Mouse (Mus musculus) adrenal gland, postnatal 14 days (tissue): ENCODE results near the gene Rwdd1. TPM values are rescaled to one million over a fixed set of nuclear protein-coding genes. Genes with fewer than 3 reads are reported as not detected.
"Not testable (repeated sequence)": the region's sequence is repeated elsewhere in the genome, so short reads cannot be mapped to it uniquely, and the experiment has no call there.

Experiments used
- DNase-seq: peaks from one replicate; pipeline ENCODE4 v3.0.0; 2021; ENCODE audit warnings: mixed read lengths
- long read RNA-seq, 2 experiments: library from polyadenylated mRNA; stranded (forward); transcript quantifications; one replicate each; pipeline ENCODE4 v2.0.0; 2021
- total RNA-seq: library from RNA; stranded (reverse); gene quantifications from 2 replicates; pipeline ENCODE4 v1.2.3, GENCODE M21; 2021

Rwdd1 gene
- 81.8 and 98.0 TPM in 2 replicates for total RNA-seq
- long read RNA-seq, experiment 1, transcript Rwdd1-201 (7 exons, 1,090 nt), result major isoform, 87 of 92 reads
- long read RNA-seq, experiment 1, partial matches to known transcripts, result 1 of 92 reads
- long read RNA-seq, experiment 1, other reads (novel, unspliced or antisense), result 4 of 92 reads
- long read RNA-seq, experiment 2, transcript Rwdd1-201 (7 exons, 1,090 nt), result major isoform, 51 of 52 reads
- long read RNA-seq, experiment 2, partial matches to known transcripts, result 0 of 52 reads
- long read RNA-seq, experiment 2, other reads (novel, unspliced or antisense), result 1 of 52 reads

DNA sequence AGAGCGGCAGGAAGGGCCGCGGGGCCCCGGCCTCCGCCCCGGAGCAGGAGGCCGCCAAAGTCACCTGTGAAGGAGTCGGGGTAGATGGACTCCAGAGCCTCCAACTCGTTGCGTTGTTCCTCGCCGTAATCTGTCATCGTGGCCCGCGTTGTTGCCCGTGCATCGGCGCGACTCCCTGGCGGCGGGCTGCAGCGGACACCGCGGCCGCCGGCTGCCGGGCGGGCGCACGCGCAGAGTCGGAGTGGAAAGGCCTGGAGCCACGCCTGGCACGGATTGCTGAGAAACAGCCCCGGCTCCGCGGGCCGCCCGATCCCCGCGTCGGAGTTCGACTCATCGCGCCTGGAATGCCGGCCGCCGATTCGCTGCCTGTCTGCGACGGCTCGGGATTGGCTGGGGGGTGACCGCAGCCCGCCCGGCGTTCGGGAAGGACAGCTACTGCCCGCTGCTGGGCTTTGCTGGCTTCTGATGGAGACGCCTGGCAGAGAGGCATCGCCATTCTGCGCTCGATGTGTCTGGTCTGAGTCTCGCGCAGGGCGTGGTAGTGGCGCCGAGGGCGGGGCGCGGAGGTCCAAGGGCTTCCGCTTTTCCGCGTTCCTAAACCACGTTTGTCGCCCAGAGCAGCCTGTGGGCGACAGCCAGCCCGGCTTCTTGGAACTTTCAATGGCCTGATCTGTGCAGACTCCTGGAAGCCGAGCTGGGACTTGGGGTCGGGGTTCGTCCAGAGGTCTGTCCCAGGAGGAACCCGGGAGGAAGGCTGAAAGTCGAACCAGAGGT lies at the start of gene Rwdd1:
Gene Rwdd1, minus strand, starts transcription at position 323 of the 774 bp plus-strand sequence.
- peak; percentile 99 for DNase-seq

- no peak for DNase-seq
Measured at GRCm38 (mm10) chr10:34066591-34066990, 47.2 kb upstream of the Rwdd1 start.

DNA sequence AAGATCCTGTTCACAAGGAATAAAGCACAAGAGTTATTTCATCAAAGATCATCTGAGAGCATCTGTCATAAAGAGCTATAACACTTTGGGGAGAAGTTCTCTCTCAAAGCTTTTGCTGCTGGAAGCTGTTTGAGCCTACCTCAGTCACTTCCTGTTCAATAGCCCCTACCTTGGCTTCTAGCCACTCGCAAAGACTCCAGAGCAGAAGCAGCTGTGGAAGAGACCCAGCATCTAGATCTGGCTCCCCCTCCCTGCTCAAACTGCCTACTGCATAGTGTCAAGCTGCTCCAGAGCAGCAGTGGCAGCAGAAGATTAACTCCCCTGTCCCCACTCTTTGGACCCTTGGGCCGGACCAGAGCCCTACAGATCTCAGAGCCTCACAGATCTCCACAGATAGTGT lies 34.6 kb upstream of the Rwdd1 start:
- DNase-seq, result no peak

- no peak for DNase-seq
Measured at GRCm38 (mm10) chr10:34044210-34044609, 24.8 kb upstream of the Rwdd1 start, which contains the start of gene Calhm4. Calhm4 (minus strand) TSS chr10:34044310.

DNA sequence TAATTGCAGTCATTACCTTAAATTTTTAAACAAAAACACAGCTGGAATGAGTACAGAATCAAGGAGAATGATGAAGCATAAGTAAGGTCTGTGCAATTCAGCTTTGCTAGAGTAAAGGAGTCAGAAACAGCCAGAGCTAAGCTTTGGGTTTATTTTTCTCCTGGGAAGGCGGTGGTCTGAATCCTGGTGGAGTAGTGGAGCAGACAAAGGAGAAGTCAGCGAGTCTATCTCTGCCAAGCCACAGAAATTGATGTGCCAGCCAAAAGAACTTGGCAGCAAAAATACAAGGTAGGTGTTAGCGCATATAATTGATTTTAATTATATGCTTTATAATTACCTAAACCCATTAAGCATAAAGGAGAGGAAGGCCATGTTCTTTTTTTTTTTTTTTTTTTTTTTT lies 18.0 kb upstream of the Rwdd1 start, which contains the start of gene Trappc3l:
Gene Trappc3l, plus strand, starts transcription at position 197 of the 400 bp plus-strand sequence.
- no peak for DNase-seq

DNA sequence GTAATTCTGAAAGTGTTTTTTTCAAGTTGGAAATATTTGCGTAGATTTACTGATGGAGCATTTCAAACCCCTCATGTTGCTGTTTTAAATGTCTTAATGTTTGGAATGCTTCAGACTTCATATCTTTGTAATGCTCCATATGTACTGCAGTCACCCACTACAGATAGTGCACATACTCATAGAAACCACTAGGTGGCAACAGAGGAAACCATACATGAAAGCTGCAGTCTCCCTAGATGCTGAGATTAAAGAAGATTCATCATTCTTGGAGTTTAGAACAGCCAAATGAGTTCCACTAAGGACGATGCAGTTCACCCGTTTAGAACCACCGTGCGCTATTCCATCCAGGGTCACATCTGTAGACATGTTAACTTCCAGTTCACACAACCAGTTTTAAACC lies 17.2 kb upstream of the Rwdd1 start:
- no peak for DNase-seq

DNA sequence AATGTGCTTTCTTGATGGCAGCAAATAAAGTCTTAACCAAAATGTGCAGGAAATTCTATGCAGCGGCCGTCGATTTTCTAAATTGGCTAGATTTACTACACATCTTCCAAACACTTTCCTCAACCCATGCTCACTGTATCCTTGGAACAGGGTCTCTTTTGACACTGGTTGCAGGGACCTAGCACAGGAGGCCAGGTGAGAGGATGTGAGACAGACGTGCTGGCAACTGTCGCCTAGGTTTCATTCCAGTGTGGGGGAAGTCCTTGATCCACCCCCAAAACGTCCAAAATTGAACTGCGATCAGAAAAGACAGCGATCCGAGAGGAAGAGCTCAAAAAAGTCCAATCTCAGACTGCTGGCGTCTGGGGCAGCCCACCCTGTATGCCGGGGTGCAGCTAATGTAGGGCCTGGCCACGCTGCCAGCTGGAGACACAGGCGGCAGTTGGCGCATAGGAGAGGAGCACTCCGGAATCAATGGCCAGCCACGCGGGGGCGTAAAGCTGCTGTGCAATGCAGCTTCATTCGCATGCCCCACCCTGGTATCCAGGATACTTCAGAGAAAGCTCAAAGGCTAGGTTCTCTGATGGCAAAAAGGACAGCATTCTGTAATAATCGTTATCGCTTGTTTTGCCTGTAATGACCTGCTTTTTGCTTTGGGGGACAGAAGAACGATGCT lies 14.3 kb upstream of the Rwdd1 start:
- DNase-seq, result peak; percentile 87

DNA sequence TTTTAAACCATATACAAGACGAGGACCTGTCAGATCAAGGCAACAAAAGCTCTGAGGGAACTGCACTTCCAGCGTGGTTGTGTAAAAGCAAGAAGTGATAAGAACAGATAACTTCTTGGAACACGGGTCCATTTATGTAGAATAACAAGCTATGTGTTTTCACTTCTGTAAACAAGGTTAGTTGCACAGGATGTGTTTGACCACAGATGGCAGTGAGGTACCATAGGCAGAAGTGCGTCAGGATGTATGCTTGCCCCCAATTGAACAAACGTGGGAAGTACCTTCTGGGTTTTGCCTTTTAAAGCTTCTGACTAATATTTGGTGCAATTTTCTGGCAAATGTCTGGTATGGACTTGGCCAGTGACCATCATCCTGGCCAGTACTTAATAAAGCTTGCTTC lies 10.9 kb upstream of the Rwdd1 start:
- DNase-seq, result no peak

DNA sequence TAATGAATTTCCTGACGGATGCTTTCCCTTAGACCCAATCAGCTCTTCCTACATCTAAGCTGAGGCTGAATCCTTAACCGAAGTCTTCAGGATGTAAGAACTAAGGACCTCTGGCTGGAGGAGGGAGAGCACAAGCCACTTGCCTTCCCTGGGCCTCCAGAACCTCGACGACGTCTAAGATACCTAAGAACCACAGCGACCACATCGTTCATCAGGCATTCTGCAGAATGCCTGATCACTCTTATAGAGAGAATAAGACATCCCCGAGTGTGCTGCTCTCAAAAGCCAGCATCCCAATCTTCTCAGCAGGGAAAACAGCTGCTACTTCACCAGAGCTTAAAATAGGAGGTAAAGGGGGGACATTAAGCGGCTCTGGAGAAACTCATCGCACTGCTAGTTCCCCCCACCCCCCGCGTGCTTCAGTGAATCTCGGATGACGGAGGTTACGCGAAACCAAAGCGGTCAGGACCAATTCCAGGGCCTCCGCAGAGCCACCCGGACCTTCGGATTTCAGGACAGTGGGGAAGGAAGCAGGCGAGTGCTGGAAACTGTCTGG lies 600 bp downstream of the Rwdd1 start:
- peak; percentile 59 for DNase-seq

GRCm38 (mm10) chr10:34013241-34013640 lies 6.2 kb downstream of the Rwdd1 start:
- DNase-seq, result peak; percentile 52

DNA sequence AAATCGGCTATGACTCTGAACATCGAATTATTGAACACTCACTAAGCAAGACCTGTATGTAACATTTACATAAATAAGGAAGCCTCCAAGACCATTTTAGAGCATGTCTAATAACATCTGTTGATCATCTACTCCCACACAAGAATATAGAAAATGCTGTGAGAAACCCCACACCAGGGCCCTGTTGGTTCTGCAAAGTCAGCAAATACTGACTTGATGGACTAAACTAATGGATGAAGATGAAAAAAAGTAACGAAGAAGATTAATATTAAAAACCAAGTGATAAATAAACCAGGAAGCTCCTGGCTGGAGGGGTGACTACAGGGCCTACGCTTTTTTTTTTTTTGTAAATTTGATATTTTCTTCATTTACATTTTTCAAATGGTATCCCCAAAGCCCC lies 6.8 kb downstream of the Rwdd1 start:
- no peak for DNase-seq

GRCm38 (mm10) chr10:33998397-33998796 lies 21.0 kb downstream of the Rwdd1 start:
- DNase-seq, result no peak

- not testable (repeated sequence) for DNase-seq
Measured at GRCm38 (mm10) chr10:33996686-33997085, 22.7 kb downstream of the Rwdd1 start.

- DNase-seq, result peak; percentile 65
Measured at GRCm38 (mm10) chr10:33986771-33987170, 32.7 kb downstream of the Rwdd1 start.

- DNase-seq, result no peak
Measured at GRCm38 (mm10) chr10:33974781-33975494, 44.5 kb downstream of the Rwdd1 start.

DNA sequence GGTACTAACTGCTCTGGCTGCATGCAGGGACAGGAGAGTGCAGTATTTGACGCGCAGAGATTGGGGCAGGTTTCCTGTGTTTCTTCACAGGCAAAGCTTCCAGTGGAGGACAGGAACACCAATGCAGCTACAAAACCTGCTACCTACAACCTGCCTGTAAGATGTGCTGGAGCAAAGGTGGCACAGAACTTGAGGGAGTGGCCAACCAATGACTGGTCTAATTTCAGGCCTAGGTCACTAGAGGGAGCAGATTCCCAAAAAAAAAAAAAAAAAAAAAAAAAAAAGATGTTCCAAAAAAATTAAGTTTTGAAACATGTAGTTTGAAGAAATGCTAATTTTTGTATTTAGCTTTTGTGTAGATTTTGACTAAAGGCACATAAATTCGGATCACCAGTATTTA lies 66.9 kb downstream of the Rwdd1 start:
- no peak for DNase-seq

DNA sequence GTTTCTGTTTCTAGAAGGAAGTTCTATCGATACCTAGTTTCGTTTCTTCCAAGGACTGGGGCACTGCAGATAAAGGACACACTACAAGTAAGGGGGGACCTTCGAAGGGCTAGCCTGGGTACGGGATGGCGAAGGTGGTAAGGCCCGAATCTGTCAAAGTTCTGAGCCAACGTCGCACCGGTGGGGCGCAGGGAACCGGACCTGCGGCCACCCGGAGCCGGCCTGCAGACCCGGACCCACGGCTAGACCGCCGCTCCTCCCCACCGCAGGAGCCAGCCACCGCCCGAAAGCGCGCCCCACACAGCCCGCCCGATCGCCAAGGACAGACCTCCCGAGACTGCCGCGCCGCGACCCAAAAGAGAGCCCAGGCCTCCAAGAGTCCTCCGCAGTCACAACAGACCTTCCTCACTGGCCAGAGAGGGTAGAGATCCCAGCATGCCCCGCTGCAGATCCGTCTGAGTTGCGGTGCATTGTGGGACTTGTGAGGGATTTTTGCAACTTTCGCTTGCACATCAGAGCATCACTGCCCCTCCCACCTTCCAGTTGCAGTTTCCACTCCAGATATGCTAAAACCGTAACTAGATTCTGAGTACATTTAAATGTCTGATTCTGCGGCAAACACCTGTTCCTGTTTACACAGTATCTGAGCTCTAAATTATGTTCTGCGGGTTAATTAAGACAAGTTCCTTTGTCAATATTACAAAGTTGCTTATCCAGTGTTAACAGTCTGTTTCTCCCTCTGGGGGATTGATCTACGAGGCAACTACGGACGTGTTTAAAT lies 68.4 kb downstream of the Rwdd1 start, which contains the start of gene Zup1:
Gene Zup1, minus strand, starts transcription at position 467 of the 781 bp plus-strand sequence.
- DNase-seq, result peak; percentile 92
